Mouse (Mus musculus): Measurements from ENCODE around the gene Lpin3.

- TF ChIP-seq CTCF (IDR thresholded peaks at IDR 0.05; ENCODE audit: borderline replicate concordance, extremely low read depth, insufficient read depth, insufficient read length) (peak; percentile 19; the same call in 1 of the 2 replicates), POLR2A (IDR thresholded peaks at IDR 0.05; ENCODE audit: borderline replicate concordance, extremely low read depth, insufficient read depth, insufficient read length, poor library complexity, severe bottlenecking) (no peak)
Measured at GRCm38 (mm10) chr2:160942443-160942842, 62.0 kb downstream of the Lpin3 start.

All from brain, embryonic 14.5 days (tissue).